ENCODE assay signal across 7 mouse cellular contexts in the genomic region with DNA sequence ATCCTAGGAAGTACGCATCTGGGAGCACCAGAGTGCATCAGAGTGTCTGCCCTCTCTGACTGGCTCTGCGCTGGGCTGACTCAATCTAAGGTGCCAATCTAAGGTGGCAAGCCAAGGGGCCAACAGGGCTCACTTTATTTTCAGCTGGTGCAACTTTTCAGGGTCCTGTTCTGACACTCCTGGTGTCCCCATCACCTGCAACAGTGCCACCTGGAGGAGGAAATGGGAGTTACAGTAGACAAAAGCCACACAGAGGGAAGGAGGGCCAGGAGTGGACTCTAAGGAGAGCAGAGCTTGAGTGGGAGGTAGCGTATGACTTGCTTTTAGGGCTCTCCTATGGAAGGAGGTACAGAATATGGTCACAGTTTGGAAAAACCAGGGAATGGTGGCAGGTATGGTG. TPM values are rescaled to one million over a fixed set of nuclear protein-coding genes. Genes with fewer than 3 reads are reported as not detected.
DNase-seq lines count a peak whose midpoint lies in the region; ATAC-seq lines count a peak whose summit lies in the region.

No protein-coding gene starts in this region.

- DNase-seq in MN1 (ENCODE audit: low spot score) = peak; percentile 88
- DNase-seq in c-Kit-positive CD71-negative TER-119-negative erythroid progenitor cells, embryonic 14.5 days (ENCODE audit: low read depth) = peak; percentile 88
- peak; percentile 85 for DNase-seq in forebrain, embryonic 11.5 days (ENCODE audit: low spot score)
- DNase-seq in hindbrain, embryonic 11.5 days (ENCODE audit: low spot score) = peak; percentile 89
- peak; percentile 58 to 61 for DNase-seq in left cerebral cortex, adult 8-10 months (ENCODE audit: low spot score in 2 of 2)
- DNase-seq in right cerebral cortex, postnatal 25 days = peak; percentile 76

- peaks cover 18% of the 10 kb centered on the region for H3K4me1 ChIP-seq in forebrain, embryonic 11.5 days (replicated peaks; ENCODE audit: control insufficient read depth, insufficient read depth, low read length)
- H3K4me1 ChIP-seq in hindbrain, embryonic 11.5 days (replicated peaks; ENCODE audit: control insufficient read depth, insufficient read depth, low read length) = peaks cover 14% of the 10 kb centered on the region

- peaks cover 7% of the 10 kb centered on the region; the same call in 1 of the 2 replicates for H3K36me3 ChIP-seq in forebrain, embryonic 11.5 days (ENCODE audit: control insufficient read depth, insufficient read depth, low read length)
- H3K36me3 ChIP-seq in hindbrain, embryonic 11.5 days (ENCODE audit: control insufficient read depth, insufficient read depth, low read length) = peaks cover 10% of the 10 kb centered on the region

- ATAC-seq in forebrain, embryonic 11.5 days (replicated peaks; ENCODE audit: low FRiP score) = no peak
- no peak for ATAC-seq in hindbrain, embryonic 11.5 days (ENCODE audit: low FRiP score)
- ATAC-seq in megakaryocyte progenitor cell, adult 5-6 weeks (replicated peaks; ENCODE audit: poor library complexity) = peak; percentile 26; the same call in 1 of the 2 replicates

- no peak overlapping the region for H3K4me2 ChIP-seq in forebrain, embryonic 11.5 days (ENCODE audit: low read depth, low read length, severe bottlenecking)
- no peak overlapping the region for H3K4me2 ChIP-seq in hindbrain, embryonic 11.5 days (replicated peaks; ENCODE audit: low read depth, low read length)

- 69% methylated on average over 3 of the region's 3 CpGs for WGBS in forebrain, embryonic 11.5 days
- WGBS in hindbrain, embryonic 11.5 days = 74% methylated on average over 3 of the region's 3 CpGs

- peaks cover 38% of the 10 kb centered on the region for H3K27me3 ChIP-seq in forebrain, embryonic 11.5 days (ENCODE audit: control insufficient read depth, insufficient read depth, low read length)
- peaks cover 39% of the 10 kb centered on the region for H3K27me3 ChIP-seq in hindbrain, embryonic 11.5 days (ENCODE audit: control insufficient read depth, insufficient read depth, low read length)

- no peak overlapping the region for H3K9ac ChIP-seq in forebrain, embryonic 11.5 days (ENCODE audit: low read length)
- H3K9ac ChIP-seq in hindbrain, embryonic 11.5 days (ENCODE audit: low read depth, low read length) = no peak overlapping the region

- H3K27ac ChIP-seq in forebrain, embryonic 11.5 days (ENCODE audit: low read depth, low read length) = no peak overlapping the region
- H3K27ac ChIP-seq in hindbrain, embryonic 11.5 days (ENCODE audit: low read depth, low read length) = no peak overlapping the region

- H3K4me3 ChIP-seq in forebrain, embryonic 11.5 days (ENCODE audit: low read depth, low read length) = no peak overlapping the region
- no peak overlapping the region for H3K4me3 ChIP-seq in hindbrain, embryonic 11.5 days (ENCODE audit: low read depth, low read length)

- H3K9me3 ChIP-seq in forebrain, embryonic 11.5 days (ENCODE audit: control insufficient read depth, low read length) = no peaks in the 10 kb centered on the region
- no peaks in the 10 kb centered on the region for H3K9me3 ChIP-seq in hindbrain, embryonic 11.5 days (ENCODE audit: control insufficient read depth, low read length)

RNA-seq across cellular contexts. Expression of gene Rex1bd, which starts 1.7 kb away (rescaled TPM):
- polyA plus RNA-seq in forebrain, embryonic 11.5 days (2014; fragmentation: Nextera tagmentation; extraction: Ambion mirVana) = 113 and 123 TPM in 2 replicates
- 129 and 136 TPM in 2 replicates for polyA plus RNA-seq in hindbrain, embryonic 11.5 days (2014; fragmentation: Nextera tagmentation; extraction: Ambion mirVana)
- 100 to 1,000 TPM; 103 to 117 (median 109) TPM for total RNA-seq in left cerebral cortex, adult 8-10 months (2022)
- total RNA-seq in megakaryocyte progenitor cell, adult 5-6 weeks (2015) = 40.6 and 41.3 TPM in 2 replicates
- total RNA-seq in megakaryocyte progenitor cell, adult 5-6 weeks (2017) = 42.1 and 50.4 TPM in 2 replicates

RNA-seq across cellular contexts. Expression of gene Uba52, which starts 5.8 kb away (rescaled TPM):
- 715 TPM in 2 replicates for polyA plus RNA-seq in forebrain, embryonic 11.5 days (2014; fragmentation: Nextera tagmentation; extraction: Ambion mirVana)
- polyA plus RNA-seq in hindbrain, embryonic 11.5 days (2014; fragmentation: Nextera tagmentation; extraction: Ambion mirVana) = 814 and 839 TPM in 2 replicates
- total RNA-seq in left cerebral cortex, adult 8-10 months (2022) = 1,000 to 10,000 TPM in 1 of 4 experiments, 100 to 1,000 TPM in 3; 847 to 1,003 (median 930) TPM
- 3,077 and 3,244 TPM in 2 replicates for total RNA-seq in megakaryocyte progenitor cell, adult 5-6 weeks (2015)
- total RNA-seq in megakaryocyte progenitor cell, adult 5-6 weeks (2017) = 4,035 and 5,307 TPM in 2 replicates

RNA-seq across cellular contexts. Expression of gene Crlf1, which starts 11.9 kb away (rescaled TPM):
- polyA plus RNA-seq in forebrain, embryonic 11.5 days (2014; fragmentation: Nextera tagmentation; extraction: Ambion mirVana) = 4.9 and 10.9 TPM in 2 replicates
- 2.4 and 6.6 TPM in 2 replicates for polyA plus RNA-seq in hindbrain, embryonic 11.5 days (2014; fragmentation: Nextera tagmentation; extraction: Ambion mirVana)
- total RNA-seq in left cerebral cortex, adult 8-10 months (2022) = 1 to 10 TPM in 2 of 4 experiments, under 1 TPM in 2; 0.94 to 1.6 (median 1.2) TPM
- total RNA-seq in megakaryocyte progenitor cell, adult 5-6 weeks (2015) = not detected in 2 replicates
- total RNA-seq in megakaryocyte progenitor cell, adult 5-6 weeks (2017) = not detected in 2 replicates

RNA-seq across cellular contexts. Expression of gene Tmem59l, which starts 17.7 kb away (rescaled TPM):
- 10.4 and 10.6 TPM in 2 replicates for polyA plus RNA-seq in forebrain, embryonic 11.5 days (2014; fragmentation: Nextera tagmentation; extraction: Ambion mirVana)
- 15.6 and 19.6 TPM in 2 replicates for polyA plus RNA-seq in hindbrain, embryonic 11.5 days (2014; fragmentation: Nextera tagmentation; extraction: Ambion mirVana)
- 100 to 1,000 TPM; 271 to 280 (median 273) TPM for total RNA-seq in left cerebral cortex, adult 8-10 months (2022)
- not detected in 2 replicates for total RNA-seq in megakaryocyte progenitor cell, adult 5-6 weeks (2015)
- total RNA-seq in megakaryocyte progenitor cell, adult 5-6 weeks (2017) = not detected in 2 replicates

RNA-seq across cellular contexts. Expression of gene Fkbp8, which starts 22.7 kb away (rescaled TPM):
- polyA plus RNA-seq in forebrain, embryonic 11.5 days (2014; fragmentation: Nextera tagmentation; extraction: Ambion mirVana) = 268 and 290 TPM in 2 replicates
- polyA plus RNA-seq in hindbrain, embryonic 11.5 days (2014; fragmentation: Nextera tagmentation; extraction: Ambion mirVana) = 226 and 243 TPM in 2 replicates
- 100 to 1,000 TPM; 419 to 440 (median 422) TPM for total RNA-seq in left cerebral cortex, adult 8-10 months (2022)
- 74.6 and 90.4 TPM in 2 replicates for total RNA-seq in megakaryocyte progenitor cell, adult 5-6 weeks (2015)
- total RNA-seq in megakaryocyte progenitor cell, adult 5-6 weeks (2017) = 114 and 133 TPM in 2 replicates
